Comparison of ENCODE assay signal across 8 mouse cellular contexts in genomic region chr7:128523349-128523961, GRCm38 (mm10). TPM values are rescaled to one million over a fixed set of nuclear protein-coding genes. Genes with fewer than 3 reads are reported as not detected.
DNase-seq lines count a peak whose midpoint lies in the region; ATAC-seq and TF ChIP-seq lines count a peak whose summit lies in the region.

Gene Bag3, plus strand, starts transcription at chr7:128523616.

- H3K4me1 ChIP-seq in G1E (ENCODE audit: insufficient read depth, low read depth, low read length), result peaks cover 43% of the 10 kb centered on the region
- H3K4me1 ChIP-seq in forebrain, embryonic 14.5 days (ENCODE audit: control insufficient read depth, insufficient read depth, low read length), result no peaks in the 10 kb centered on the region
- H3K4me1 ChIP-seq in lung, embryonic 16.5 days (replicated peaks; ENCODE audit: control insufficient read depth, insufficient read depth, low read length), result peaks cover 17% of the 10 kb centered on the region

- H3K9ac ChIP-seq in forebrain, embryonic 14.5 days (ENCODE audit: low read length), result peak within 1 kb of the TSS; percentile 56
- H3K9ac ChIP-seq in lung, embryonic 16.5 days (ENCODE audit: low read length), result peak within 1 kb of the TSS; percentile 96

- 1% methylated on average over 46 of the region's 46 CpGs for WGBS in forebrain, embryonic 14.5 days
- WGBS in lung, embryonic 16.5 days, result under 1% methylated on average over 45 of the region's 46 CpGs

- H3K27me3 ChIP-seq in G1E (ENCODE audit: insufficient read depth, low read length), result 0 out of 2 replicates have a peak, but pooled peaks cover 2% of the 10 kb centered on the region
- H3K27me3 ChIP-seq in forebrain, embryonic 14.5 days (replicated peaks; ENCODE audit: control insufficient read depth, insufficient read depth, low read length), result peaks cover 13% of the 10 kb centered on the region
- H3K27me3 ChIP-seq in lung, embryonic 16.5 days (ENCODE audit: control insufficient read depth, insufficient read depth, low read depth, low read length), result no peaks in the 10 kb centered on the region

- H3K36me3 ChIP-seq in G1E (replicated peaks), result peaks cover 13% of the 10 kb centered on the region
- no peaks in the 10 kb centered on the region for H3K36me3 ChIP-seq in forebrain, embryonic 14.5 days (ENCODE audit: control insufficient read depth, insufficient read depth, low read length)
- H3K36me3 ChIP-seq in lung, embryonic 16.5 days (ENCODE audit: control insufficient read depth, insufficient read depth, low read length), result no peaks in the 10 kb centered on the region

- H3K4me3 ChIP-seq in G1E (ENCODE audit: low read depth, low read length), result peak within 1 kb of the TSS; percentile 97
- peak within 1 kb of the TSS; percentile 33 for H3K4me3 ChIP-seq in forebrain, embryonic 14.5 days (ENCODE audit: low read depth, low read length)
- H3K4me3 ChIP-seq in lung, embryonic 16.5 days (ENCODE audit: low read length), result peak within 1 kb of the TSS; percentile 90

- DNase-seq in G1E (ENCODE audit: low spot score), result peak; percentile 95
- peak; percentile 82 for DNase-seq in cerebellum, adult 11 months
- DNase-seq in forebrain, embryonic 14.5 days (ENCODE audit: low spot score), result peak; percentile 76
- peak; percentile 97 to 98 for DNase-seq in heart, postnatal 14 days
- DNase-seq in layer of hippocampus, adult 18-20 months (ENCODE audit: low spot score in 2 of 2), result peak; percentile 60 to 87
- peak; percentile 94 for DNase-seq in ovary, adult 18-20 months (ENCODE audit: low spot score)
- DNase-seq in thymus, postnatal 10 days (ENCODE audit: low spot score in 2 of 2), result peak; percentile 48 to 67

- peak; percentile 97 for ATAC-seq in G1E (ENCODE audit: extremely low read depth, insufficient number of reproducible peaks, low FRiP score, poor library complexity, severe bottlenecking)
- ATAC-seq in forebrain, embryonic 14.5 days, result peak; percentile 83
- peak; percentile 98 for ATAC-seq in lung, embryonic 16.5 days (ENCODE audit: low read depth)

- peak within 1 kb of the TSS; percentile 21; the same call in 1 of the 2 replicates for H3K27ac ChIP-seq in forebrain, embryonic 14.5 days (ENCODE audit: low read depth, low read length)
- H3K27ac ChIP-seq in lung, embryonic 16.5 days (ENCODE audit: low read length), result peak within 1 kb of the TSS; percentile 98

- no peaks in the 10 kb centered on the region for H3K9me3 ChIP-seq in G1E (replicated peaks)
- H3K9me3 ChIP-seq in forebrain, embryonic 14.5 days (replicated peaks; ENCODE audit: control insufficient read depth, low read length), result no peaks in the 10 kb centered on the region
- no peaks in the 10 kb centered on the region for H3K9me3 ChIP-seq in lung, embryonic 16.5 days (ENCODE audit: control insufficient read depth, low read length)

- H3K4me2 ChIP-seq in forebrain, embryonic 14.5 days (ENCODE audit: low read length), result peak within 1 kb of the TSS; percentile 67
- H3K4me2 ChIP-seq in lung, embryonic 16.5 days (ENCODE audit: low read depth, low read length), result peak within 1 kb of the TSS; percentile 80

- intact Hi-C loops in heart, postnatal 14 days (cut with DNase I), result loop anchor here (5.0 kb wide), 2 partner anchors 69 to 89 kb away; partner anchors contain the start of gene Inpp5f

- TF ChIP-seq CTCF in G1E (IDR thresholded peaks at IDR 0.05; ENCODE audit: low read depth, low read length), result no peak

RNA-seq across cellular contexts. Expression of gene Bag3, which starts in this region (rescaled TPM):
- 17.7 and 20.9 TPM in 2 replicates for total RNA-seq in G1E (2014; fragmentation: Nextera tagmentation)
- 5.7 and 9.1 TPM in 2 replicates for total RNA-seq in G1E (2017)
- polyA plus RNA-seq in G1E (2012), result 107 and 121 TPM in 2 replicates
- polyA plus RNA-seq in forebrain, embryonic 14.5 days (2014; fragmentation: Nextera tagmentation; extraction: Ambion mirVana), result 1.4 and 1.7 TPM in 2 replicates
- 100 to 1,000 TPM; 165 to 182 TPM for total RNA-seq in heart, postnatal 14 days (2021)
- 10 to 100 TPM; 16.0 to 16.3 TPM for total RNA-seq in layer of hippocampus, adult 18-20 months (2021)
- 24.0 and 26.3 TPM in 2 replicates for polyA plus RNA-seq in lung, embryonic 16.5 days (2015; fragmentation: Nextera tagmentation; extraction: Ambion mirVana)

Comparison
In these comparisons a context has a peak if more than half of its experiments do, and no peak if none do; other contexts are left out.
1. Peak in every context shown above with its lines: DNase-seq, ATAC-seq, H3K4me3 ChIP-seq and H3K27ac ChIP-seq.
2. RNA of gene Bag3 (total RNA-seq): 165 to 182 TPM in heart, postnatal 14 days; 5.7 to 20.9 TPM in G1E and 16.0 to 16.3 TPM in layer of hippocampus, adult 18-20 months; every median in the first group is over 4 times any median in the second.
3. H3K4me3 ChIP-seq: peak in every context shown above with its lines; median percentile 97 in G1E; 90 in lung, embryonic 16.5 days; 33 in forebrain, embryonic 14.5 days.